Mouse (Mus musculus) liver, embryonic 14.5 days (tissue): Measurements from ENCODE around the gene Copz2.

ENCODE experiments used
- CTCF ChIP-seq: IDR thresholded peaks from 2 replicates; pipeline ENCODE4 v1.5.1; 2016; ENCODE audit warnings: antibody characterized with exemption, low read depth, control low read depth
- EP300 ChIP-seq: IDR thresholded peaks from 2 replicates; pipeline ENCODE4 v1.6.1; 2016; ENCODE audit warnings: antibody characterized with exemption, low read depth

GRCm38 (mm10) chr11:96891784-96892527 lies 42.3 kb downstream of the Copz2 start:
- no peak for TF ChIP-seq CTCF
- no peak for TF ChIP-seq EP300
